Mouse (Mus musculus) CH12.LX (cell line): ENCODE results near the gene Camkmt. TPM values are rescaled to one million over a fixed set of nuclear protein-coding genes. Genes with fewer than 3 reads are reported as not detected.
A peak's percentile ranks its signal among the peaks of the same experiment; 100 is the strongest.

Source experiments
- DNase-seq: peaks from one replicate; pipeline ENCODE4 v3.0.0-alpha.2; 2013; ENCODE audit errors: extremely low read depth
- H3K27ac ChIP-seq: 2 replicates; pipeline ENCODE4 v1.5.1; 2012; ENCODE audit warnings: low read depth, mild to moderate bottlenecking, control low read depth, moderate library complexity; ENCODE audit not compliant: insufficient read depth
- H3K27me3 ChIP-seq: replicated peaks from 2 replicates; pipeline ENCODE3; 2012; ENCODE audit warnings: inconsistent platforms
- H3K36me3 ChIP-seq, 2 experiments: replicated peaks in 1 of 2; 2 replicates each; pipeline versions ENCODE3 to v1.6.1; 2012; ENCODE audit warnings: inconsistent platforms in 1 of 2, low read length in 1 of 2, mild to moderate bottlenecking in 1 of 2, mixed read lengths in 1 of 2, moderate library complexity in 1 of 2; ENCODE audit not compliant: control insufficient read depth in 1 of 2, insufficient read depth in 1 of 2
- H3K4me1 ChIP-seq, 2 experiments: 2 replicates each; pipeline ENCODE4 v1.6.1; 2012; ENCODE audit warnings: inconsistent platforms in 1 of 2, moderate library complexity in 1 of 2; ENCODE audit not compliant: insufficient read depth in 2 of 2, control insufficient read depth in 1 of 2
- H3K4me2 ChIP-seq: 2 replicates; pipeline ENCODE4 v1.6.1; 2012; ENCODE audit warnings: low read depth, mild to moderate bottlenecking, control low read depth; ENCODE audit not compliant: poor library complexity, insufficient read depth, severe bottlenecking
- H3K4me3 ChIP-seq, 3 experiments: fragments of 150-350 bp in 1 of 3; sonication (generic) in 1 of 3; replicated peaks in 1 of 3; 2 replicates each; pipeline versions ENCODE3 to v1.5.1; 2011 to 2012; ENCODE audit warnings: low read depth in 2 of 3, low read length in 2 of 3, mild to moderate bottlenecking in 2 of 3, moderate library complexity in 2 of 3, control low read depth in 1 of 3, improper control_type of control experiment in 1 of 3, inconsistent platforms in 1 of 3, mixed read lengths in 1 of 3; ENCODE audit not compliant: poor library complexity in 1 of 3
- H3K79me2 ChIP-seq: replicated peaks from 2 replicates; pipeline ENCODE4 v1.6.1; 2012; ENCODE audit warnings: mild to moderate bottlenecking, moderate library complexity; ENCODE audit not compliant: control insufficient read depth, poor library complexity, insufficient read depth, severe bottlenecking; ENCODE audit errors: extremely low read depth
- H3K9ac ChIP-seq: 2 replicates; pipeline ENCODE4 v1.6.1; 2012; ENCODE audit warnings: low read depth, mild to moderate bottlenecking, control low read depth, moderate library complexity; ENCODE audit not compliant: insufficient read depth
- H3K9me3 ChIP-seq: replicated peaks from 2 replicates; pipeline ENCODE3; 2012; ENCODE audit warnings: low read length, inconsistent platforms, mixed read lengths
- BHLHE40 ChIP-seq: IDR thresholded peaks from 2 replicates; pipeline ENCODE4 v1.6.1; 2011; ENCODE audit warnings: mild to moderate bottlenecking, low read depth, low read length, improper control_type of control experiment
- CHD1 ChIP-seq: IDR thresholded peaks from 2 replicates; pipeline ENCODE4 v1.6.1; 2012; ENCODE audit warnings: low read depth, low read length, improper control_type of control experiment, inconsistent platforms
- CHD2 ChIP-seq: IDR thresholded peaks from 2 replicates; pipeline ENCODE4 v1.6.1; 2011; ENCODE audit warnings: low read length, improper control_type of control experiment
- CTCF ChIP-seq, 2 experiments: IDR thresholded peaks in 1 of 2; conservative IDR thresholded peaks in 1 of 2; 2 replicates each; pipeline ENCODE4 v1.5.1; 2011 to 2012; ENCODE audit warnings: low read depth in 2 of 2, low read length in 2 of 2, improper control_type of control experiment in 1 of 2, inconsistent platforms in 1 of 2, mild to moderate bottlenecking in 1 of 2, moderate library complexity in 1 of 2
- E2F4 ChIP-seq: IDR thresholded peaks from 2 replicates; pipeline ENCODE4 v1.6.1; 2011; ENCODE audit warnings: low read depth, low read length, improper control_type of control experiment; ENCODE audit not compliant: insufficient replicate concordance
- ELF1 ChIP-seq: IDR thresholded peaks from 2 replicates; pipeline ENCODE4 v1.6.1; 2014; ENCODE audit warnings: low read depth, mild to moderate bottlenecking, inconsistent platforms, low read length, improper control_type of control experiment
- EP300 ChIP-seq: IDR thresholded peaks from 2 replicates; pipeline ENCODE4 v1.6.1; 2011; ENCODE audit warnings: low read length, improper control_type of control experiment
- ETS1 ChIP-seq: conservative IDR thresholded peaks from 2 replicates; pipeline ENCODE4 v1.6.1; 2012; ENCODE audit warnings: low read depth, mild to moderate bottlenecking, inconsistent platforms, low read length, improper control_type of control experiment, moderate library complexity
- GABPA ChIP-seq: IDR thresholded peaks from 2 replicates; pipeline ENCODE4 v1.6.1; 2012; ENCODE audit warnings: low read depth, low read length, improper control_type of control experiment, inconsistent platforms; ENCODE audit not compliant: insufficient replicate concordance
- HCFC1 ChIP-seq: IDR thresholded peaks from 2 replicates; pipeline ENCODE4 v1.6.1; 2012; ENCODE audit warnings: low read depth, mild to moderate bottlenecking, inconsistent platforms, low read length, improper control_type of control experiment
- JUN ChIP-seq: IDR thresholded peaks from 2 replicates; pipeline ENCODE4 v1.6.1; 2011; ENCODE audit warnings: low read depth, mild to moderate bottlenecking, low read length, improper control_type of control experiment, moderate library complexity; ENCODE audit not compliant: insufficient read depth
- MAX ChIP-seq: IDR thresholded peaks from 2 replicates; pipeline ENCODE4 v1.6.1; 2011; ENCODE audit warnings: low read length, improper control_type of control experiment
- MXI1 ChIP-seq: IDR thresholded peaks from 2 replicates; pipeline ENCODE4 v1.6.1; 2011; ENCODE audit warnings: mild to moderate bottlenecking, low read depth, low read length, improper control_type of control experiment
- MYC ChIP-seq: IDR thresholded peaks from 2 replicates; pipeline ENCODE4 v1.6.1; 2011; ENCODE audit warnings: low read depth, mild to moderate bottlenecking, improper control_type of control experiment, low read length
- NELFE ChIP-seq: IDR thresholded peaks from 2 replicates; pipeline ENCODE4 v1.6.1; 2011; ENCODE audit warnings: low read depth, low read length, improper control_type of control experiment
- POLR2A ChIP-seq: IDR thresholded peaks from 2 replicates; pipeline ENCODE4 v1.6.1; 2011; ENCODE audit warnings: low read depth, mild to moderate bottlenecking, improper control_type of control experiment, low read length
- RAD21 ChIP-seq: IDR thresholded peaks from 2 replicates; pipeline ENCODE4 v1.6.1; 2011; ENCODE audit warnings: low read depth, mild to moderate bottlenecking, low read length, improper control_type of control experiment, moderate library complexity
- RCOR1 ChIP-seq: conservative IDR thresholded peaks from 2 replicates; pipeline ENCODE4 v1.6.1; 2012; ENCODE audit warnings: low read depth, mild to moderate bottlenecking, inconsistent platforms, low read length, improper control_type of control experiment
- TCF12 ChIP-seq: IDR thresholded peaks from 2 replicates; pipeline ENCODE4 v1.6.1; 2014; ENCODE audit warnings: low read depth, mild to moderate bottlenecking, inconsistent platforms, low read length, improper control_type of control experiment
- ZC3H11A ChIP-seq: IDR thresholded peaks from 2 replicates; pipeline ENCODE4 v1.6.1; 2012; ENCODE audit warnings: low read depth, mild to moderate bottlenecking, inconsistent platforms, low read length, improper control_type of control experiment
- ZNF384 ChIP-seq: IDR thresholded peaks from 2 replicates; pipeline ENCODE4 v1.6.1; 2012; ENCODE audit warnings: low read depth, low read length, improper control_type of control experiment, inconsistent platforms
- dilution Hi-C: fragments of 300-500 bp; cut with MboI; formaldehyde crosslinking; loops from 2 replicates; pipeline ENCODE4 v1.14.3; 2020; ENCODE audit warnings: low sequenced_read_pairs; ENCODE audit not compliant: extremely low pct_unique_long_range_greater_than_20kb, extremely low pct_ligation_motif_present
- in situ Hi-C: fragments of 300-500 bp; cut with MboI; formaldehyde crosslinking; loops from 3 replicates; pipeline ENCODE4 v1.14.3; 2019; ENCODE audit warnings: low sequenced_read_pairs, low pct_ligation_motif_present, low pct_unique_long_range_greater_than_20kb, mixed read lengths
- polyA plus RNA-seq: library from polyadenylated mRNA; unstranded; fragments of >175 nt; gene quantifications from 2 replicates; pipeline ENCODE4 v1.2.1, GENCODE M21; 2012; ENCODE audit warnings: low read depth; ENCODE audit not compliant: insufficient read length
- total RNA-seq, 2 experiments: library from RNA; depleted of rRNA; stranded (reverse); fragments of 300-350 nt in 1 of 2; fragments of >200 nt in 1 of 2; gene quantifications; 2 replicates each; pipeline ENCODE4 v1.2.3; 2012 to 2014

Gene Camkmt
- total and polyA plus RNA-seq, 3 experiments, result 1.5 to 4.4 (median 1.8) TPM

GRCm38 (mm10) chr17:85393891-85394321 is 303.6 kb downstream of the Camkmt start:
- in situ Hi-C loops, result no loop called here
- Histone ChIP-seq H3K4me1 (peaks cover 0 to 22% of the 10 kb centered on the region in 2 experiments; a peak in 2 of 4 replicates), H3K4me2 (no peak overlapping the region), H3K36me3 (no peaks in the 10 kb centered on the region), H3K27ac (no peak overlapping the region), H3K79me2 (no peaks in the 10 kb centered on the region), H3K27me3 (no peaks in the 10 kb centered on the region), H3K4me3 (no peak overlapping the region), H3K9me3 (no peaks in the 10 kb centered on the region), H3K9ac (no peak overlapping the region)
- no peak for DNase-seq
- TF ChIP-seq ELF1 (no peak), NELFE (no peak), E2F4 (no peak), HCFC1 (no peak), ZC3H11A (no peak), CHD2 (no peak), RAD21 (no peak), MYC (no peak), JUN (no peak), RCOR1 (no peak), MAX (no peak), MXI1 (no peak), ZNF384 (no peak), CHD1 (no peak), POLR2A (no peak), TCF12 (no peak), BHLHE40 (no peak), GABPA (no peak), CTCF (conservative IDR thresholded peaks at IDR 0.05 in 1 of 2, IDR thresholded peaks at IDR 0.05 in 1 of 2; ENCODE audit: low read depth in 2 of 2, low read length in 2 of 2) (no peak)
- dilution Hi-C loops, result no loop called here

- H3K4me2 ChIP-seq, result peak overlapping the region; percentile 61; the same call in 1 of the 2 replicates
- H3K36me3 ChIP-seq, result no peaks in the 10 kb centered on the region
- H3K4me3 ChIP-seq, result peak overlapping the region in 2 of 3 experiments; percentile 41 to 55
- H3K79me2 ChIP-seq, result no peaks in the 10 kb centered on the region
- dilution Hi-C loops, result no loop called here
- H3K4me1 ChIP-seq, result peaks cover 0 to 26% of the 10 kb centered on the region in 2 experiments; a peak in 2 of 4 replicates
- in situ Hi-C loops, result no loop called here
- H3K9me3 ChIP-seq, result no peaks in the 10 kb centered on the region
- peak; percentile 86 for DNase-seq
- H3K27ac ChIP-seq, result no peak overlapping the region
- H3K27me3 ChIP-seq, result no peaks in the 10 kb centered on the region
- TF ChIP-seq BHLHE40, result 0 out of 2 replicates have a peak, but pooled peaks have one; percentile 19
- no peak for TF ChIP-seq TCF12
- peak; percentile 95 for TF ChIP-seq ZNF384
- TF ChIP-seq EP300, result peak; percentile 42; the same call in 1 of the 2 replicates
- peak; percentile 79 for TF ChIP-seq ETS1
- peak; percentile 54; the same call in 1 of the 2 replicates for TF ChIP-seq ELF1
- TF ChIP-seq RCOR1, result no peak
- TF ChIP-seq, all 38 proteins: peak for 5
- H3K9ac ChIP-seq, result no peak overlapping the region
These were observed 305.1 kb downstream of the Camkmt start for GRCm38 (mm10) chr17:85395502-85395901.
